ENCODE assay signal across 22 mouse cellular contexts in genomic region chr3:85550312-85550711, GRCm38 (mm10). TPM values are rescaled to one million over a fixed set of nuclear protein-coding genes. Genes with fewer than 3 reads are reported as not detected.
DNase-seq lines count a peak whose midpoint lies in the region; ATAC-seq and TF ChIP-seq lines count a peak whose summit lies in the region.
"Had no signal": no experiment of that assay in that cellular context is flagged by ENCODE, and none has a peak within 500 bp of the region (broad histone marks: within the 10 kb centered on the region; RNA-seq: fewer than 3 reads in every experiment).

No protein-coding gene starts in this region.

- H3K27ac ChIP-seq in embryonic facial prominence, embryonic 13.5 days = 0 out of 2 replicates have a peak overlapping the region, but pooled peaks have one; percentile 8
- no peak overlapping the region for H3K27ac ChIP-seq in embryonic facial prominence, embryonic 10.5 days (replicated peaks)
- H3K27ac ChIP-seq in hindbrain, embryonic 14.5 days = peak overlapping the region; percentile 56; the same call in 1 of the 2 replicates
- H3K27ac ChIP-seq in hindbrain, embryonic 12.5 days = no peak overlapping the region
- H3K27ac ChIP-seq in liver, postnatal 0 days (ENCODE audit: low read depth) = peak overlapping the region; percentile 48; the same call in 1 of the 2 replicates
- H3K27ac ChIP-seq in liver, embryonic 11.5 days (ENCODE audit: low read depth, low read length) = no peak overlapping the region
- H3K27ac ChIP-seq: limb, embryonic 13.5 days; liver, embryonic 15.5 days; lung, embryonic 15.5 days had no signal

- H3K9me3 ChIP-seq in embryonic facial prominence, embryonic 13.5 days = no peaks in the 10 kb centered on the region
- H3K9me3 ChIP-seq in embryonic facial prominence, embryonic 10.5 days = no peaks in the 10 kb centered on the region
- no peaks in the 10 kb centered on the region for H3K9me3 ChIP-seq in hindbrain, embryonic 14.5 days (ENCODE audit: control insufficient read depth, low read length)
- H3K9me3 ChIP-seq in hindbrain, embryonic 12.5 days (replicated peaks) = 0 out of 2 replicates have a peak, but pooled peaks cover 4% of the 10 kb centered on the region
- H3K9me3 ChIP-seq in liver, postnatal 0 days (ENCODE audit: low read length) = no peaks in the 10 kb centered on the region
- no peaks in the 10 kb centered on the region for H3K9me3 ChIP-seq in liver, embryonic 11.5 days (ENCODE audit: control insufficient read depth, low read length)
- H3K9me3 ChIP-seq: liver, embryonic 15.5 days; lung, embryonic 15.5 days had no signal

- no peaks in the 10 kb centered on the region for H3K36me3 ChIP-seq in embryonic facial prominence, embryonic 13.5 days
- no peaks in the 10 kb centered on the region for H3K36me3 ChIP-seq in embryonic facial prominence, embryonic 10.5 days (replicated peaks)
- no peaks in the 10 kb centered on the region for H3K36me3 ChIP-seq in hindbrain, embryonic 14.5 days (replicated peaks; ENCODE audit: control insufficient read depth, insufficient read depth)
- no peaks in the 10 kb centered on the region for H3K36me3 ChIP-seq in hindbrain, embryonic 12.5 days
- no peaks in the 10 kb centered on the region for H3K36me3 ChIP-seq in liver, postnatal 0 days (replicated peaks; ENCODE audit: insufficient read depth, low read length)
- H3K36me3 ChIP-seq in liver, embryonic 11.5 days (ENCODE audit: control insufficient read depth, insufficient read depth, low read length) = no peaks in the 10 kb centered on the region
- H3K36me3 ChIP-seq: limb, embryonic 13.5 days; liver, embryonic 15.5 days; lung, embryonic 15.5 days had no signal

- TF ChIP-seq EP300 in liver, postnatal 0 days (IDR thresholded peaks at IDR 0.05; ENCODE audit: low read depth) = no peak

- WGBS in embryonic facial prominence, embryonic 13.5 days = 73% methylated on average over 4 of the region's 4 CpGs
- WGBS in embryonic facial prominence, embryonic 10.5 days = 82% methylated on average over 4 of the region's 4 CpGs
- 82% methylated on average over 4 of the region's 4 CpGs for WGBS in hindbrain, embryonic 14.5 days
- WGBS in hindbrain, embryonic 12.5 days = 82% methylated on average over 4 of the region's 4 CpGs
- WGBS in liver, postnatal 0 days (ENCODE audit: insufficient replicate concordance) = 67% methylated on average over 4 of the region's 4 CpGs
- WGBS in liver, embryonic 11.5 days = 80% methylated on average over 4 of the region's 4 CpGs

- no peaks in the 10 kb centered on the region for H3K27me3 ChIP-seq in embryonic facial prominence, embryonic 13.5 days
- no peaks in the 10 kb centered on the region for H3K27me3 ChIP-seq in embryonic facial prominence, embryonic 10.5 days (replicated peaks; ENCODE audit: low read depth, poor library complexity, severe bottlenecking)
- no peaks in the 10 kb centered on the region for H3K27me3 ChIP-seq in hindbrain, embryonic 14.5 days (ENCODE audit: control insufficient read depth, insufficient read depth, low read length)
- H3K27me3 ChIP-seq in hindbrain, embryonic 12.5 days = no peaks in the 10 kb centered on the region
- H3K27me3 ChIP-seq in liver, postnatal 0 days (ENCODE audit: insufficient read depth, low read length) = no peaks in the 10 kb centered on the region
- no peaks in the 10 kb centered on the region for H3K27me3 ChIP-seq in liver, embryonic 11.5 days (replicated peaks; ENCODE audit: control insufficient read depth, insufficient read depth, low read length)
- H3K27me3 ChIP-seq: CH12.LX; limb, embryonic 13.5 days; liver, embryonic 15.5 days; lung, embryonic 15.5 days had no signal

- H3K9ac ChIP-seq in embryonic facial prominence, embryonic 13.5 days = no peak overlapping the region
- H3K9ac ChIP-seq in hindbrain, embryonic 14.5 days = no peak overlapping the region
- H3K9ac ChIP-seq in hindbrain, embryonic 12.5 days = no peak overlapping the region
- H3K9ac ChIP-seq in liver, postnatal 0 days (replicated peaks) = no peak overlapping the region
- no peak overlapping the region for H3K9ac ChIP-seq in liver, embryonic 11.5 days (ENCODE audit: low read depth, low read length)
- H3K9ac ChIP-seq: limb, embryonic 13.5 days; liver, embryonic 15.5 days; lung, embryonic 15.5 days had no signal

- no peak for DNase-seq in embryonic facial prominence, embryonic 10.5 days (ENCODE audit: low spot score)
- no peak for DNase-seq in hindbrain, embryonic 14.5 days (ENCODE audit: low spot score)
- no peak for DNase-seq in liver, postnatal 0 days
- no peak for DNase-seq in liver, embryonic 11.5 days (ENCODE audit: low spot score)
- DNase-seq in gonadal fat pad, adult 2 months (ENCODE audit: low read depth) = peak; percentile 51
- DNase-seq in gastrocnemius, postnatal 4 days (ENCODE audit: low spot score in 2 of 2) = no peak
- DNase-seq: adrenal gland, postnatal 10 days; cerebellum, adult 8-10 months; cerebellum, postnatal 25 days; gastrocnemius, postnatal 10 days; kidney, adult 2 months; kidney, postnatal 14 days; layer of hippocampus, adult 9-11 months; midbrain, embryonic 14.5 days; right cerebral cortex, postnatal 14 days had no signal

- H3K4me3 ChIP-seq in embryonic facial prominence, embryonic 13.5 days = no peak overlapping the region
- no peak overlapping the region for H3K4me3 ChIP-seq in embryonic facial prominence, embryonic 10.5 days
- no peak overlapping the region for H3K4me3 ChIP-seq in hindbrain, embryonic 14.5 days (replicated peaks; ENCODE audit: low read length)
- no peak overlapping the region for H3K4me3 ChIP-seq in hindbrain, embryonic 12.5 days
- no peak overlapping the region for H3K4me3 ChIP-seq in liver, postnatal 0 days (ENCODE audit: low read depth, low read length)
- H3K4me3 ChIP-seq in liver, embryonic 11.5 days (ENCODE audit: low read depth, low read length) = no peak overlapping the region
- H3K4me3 ChIP-seq: limb, embryonic 13.5 days; liver, embryonic 15.5 days; lung, embryonic 15.5 days had no signal

- TF ChIP-seq CTCF in liver, postnatal 0 days (IDR thresholded peaks at IDR 0.05; ENCODE audit: low read depth) = no peak

- ATAC-seq in embryonic facial prominence, embryonic 13.5 days (ENCODE audit: insufficient number of reproducible peaks, insufficient read depth, low FRiP score, low TSS enrichment, low read depth) = no peak
- ATAC-seq in hindbrain, embryonic 14.5 days (ENCODE audit: low FRiP score) = no peak
- ATAC-seq in hindbrain, embryonic 12.5 days (ENCODE audit: low FRiP score) = no peak
- ATAC-seq in liver, postnatal 0 days = peak; percentile 72
- ATAC-seq in liver, embryonic 11.5 days (replicated peaks; ENCODE audit: low FRiP score) = no peak
- ATAC-seq: forebrain, embryonic 16.5 days had no signal

- peaks cover 11% of the 10 kb centered on the region for H3K4me1 ChIP-seq in embryonic facial prominence, embryonic 13.5 days
- no peaks in the 10 kb centered on the region for H3K4me1 ChIP-seq in embryonic facial prominence, embryonic 10.5 days
- H3K4me1 ChIP-seq in hindbrain, embryonic 14.5 days (replicated peaks; ENCODE audit: control insufficient read depth, insufficient read depth, low read length) = peaks cover 4% of the 10 kb centered on the region; the same call in 1 of the 2 replicates
- peaks cover 3% of the 10 kb centered on the region; the same call in 1 of the 2 replicates for H3K4me1 ChIP-seq in hindbrain, embryonic 12.5 days
- H3K4me1 ChIP-seq in liver, postnatal 0 days (ENCODE audit: insufficient read depth) = no peaks in the 10 kb centered on the region
- H3K4me1 ChIP-seq in liver, embryonic 11.5 days (replicated peaks; ENCODE audit: control insufficient read depth, insufficient read depth, low read length) = no peaks in the 10 kb centered on the region
- H3K4me1 ChIP-seq: liver, embryonic 15.5 days; lung, embryonic 15.5 days had no signal

- no peak overlapping the region for H3K4me2 ChIP-seq in embryonic facial prominence, embryonic 13.5 days
- H3K4me2 ChIP-seq in hindbrain, embryonic 14.5 days (replicated peaks) = no peak overlapping the region
- H3K4me2 ChIP-seq in hindbrain, embryonic 12.5 days (replicated peaks) = no peak overlapping the region
- no peak overlapping the region for H3K4me2 ChIP-seq in liver, postnatal 0 days (ENCODE audit: low read depth, low read length)
- no peak overlapping the region for H3K4me2 ChIP-seq in liver, embryonic 11.5 days
- H3K4me2 ChIP-seq: limb, embryonic 13.5 days; liver, embryonic 15.5 days; lung, embryonic 15.5 days had no signal

RNA-seq across cellular contexts. Expression of gene Gatb, which starts 23.6 kb away (rescaled TPM):
- polyA plus RNA-seq in embryonic facial prominence, embryonic 13.5 days (2015; fragmentation: Nextera tagmentation; extraction: Ambion mirVana) = 19.9 and 22.5 TPM in 2 replicates
- 26.8 and 28.3 TPM in 2 replicates for polyA plus RNA-seq in embryonic facial prominence, embryonic 10.5 days (2016; fragmentation: Nextera tagmentation; extraction: Ambion mirVana)
- polyA plus RNA-seq in hindbrain, embryonic 14.5 days (2014; fragmentation: Nextera tagmentation; extraction: Ambion mirVana) = 20.2 and 21.6 TPM in 2 replicates
- 20.0 and 24.1 TPM in 2 replicates for polyA plus RNA-seq in hindbrain, embryonic 12.5 days (2016; fragmentation: Nextera tagmentation; extraction: Ambion mirVana)
- polyA plus RNA-seq in liver, postnatal 0 days (2015; fragmentation: Nextera tagmentation; extraction: Ambion mirVana) = 13.0 and 14.6 TPM in 2 replicates
- polyA plus RNA-seq in liver, embryonic 11.5 days (2014; fragmentation: Nextera tagmentation; extraction: Ambion mirVana) = 32.9 and 39.9 TPM in 2 replicates
- 9.3 and 10.7 TPM in 2 replicates for polyA plus RNA-seq in gonadal fat pad, adult 2 months (2012; rRNA removed)
- total RNA-seq in gastrocnemius, postnatal 4 days (2021) = 10 to 100 TPM; 18.8 to 19.0 TPM

Comparison
In these comparisons a context has a peak if more than half of its experiments do, and no peak if none do; other contexts are left out.
1. H3K27ac ChIP-seq: peak in embryonic facial prominence, embryonic 13.5 days (single experiment), hindbrain, embryonic 14.5 days (single experiment) and liver, postnatal 0 days (single experiment); none in embryonic facial prominence, embryonic 10.5 days (single experiment), hindbrain, embryonic 12.5 days (single experiment) and liver, embryonic 11.5 days (single experiment).